Mouse (Mus musculus): ENCODE data around the gene Slc39a5. TPM values are rescaled to one million over a fixed set of nuclear protein-coding genes. Genes with fewer than 3 reads are reported as not detected.
A peak's percentile ranks its signal among the peaks of the same experiment; 100 is the strongest.

Slc39a5 gene
- polyA plus RNA-seq, 1 experiment from 2014 or later = 0.24 TPM

- H3K9ac ChIP-seq (replicated peaks) = no peak overlapping the region
- H3K4me3 ChIP-seq = no peak overlapping the region
- no peaks in the 10 kb centered on the region for H3K27me3 ChIP-seq
- H3K9me3 ChIP-seq = no peaks in the 10 kb centered on the region
- no peak for ATAC-seq (replicated peaks)
- peaks cover 20% of the 10 kb centered on the region for H3K4me1 ChIP-seq
- 54% methylated on average over 4 of the region's 4 CpGs for WGBS
- H3K4me2 ChIP-seq (replicated peaks) = no peak overlapping the region
- no peak overlapping the region for H3K27ac ChIP-seq (replicated peaks)
- H3K36me3 ChIP-seq = no peaks in the 10 kb centered on the region
Measured at GRCm38 (mm10) chr10:128370601-128371000, 30.4 kb downstream of the Slc39a5 start.

- H3K27me3 ChIP-seq = no peaks in the 10 kb centered on the region
- no peak overlapping the region for H3K4me2 ChIP-seq (replicated peaks)
- H3K36me3 ChIP-seq = peaks cover 3% of the 10 kb centered on the region; the same call in 1 of the 2 replicates
- WGBS = 56% methylated on average over 5 of the region's 6 CpGs
- H3K9me3 ChIP-seq = no peaks in the 10 kb centered on the region
- H3K9ac ChIP-seq (replicated peaks) = no peak overlapping the region
- no peak overlapping the region for H3K4me3 ChIP-seq
- H3K4me1 ChIP-seq = peaks cover 20% of the 10 kb centered on the region
- no peak for ATAC-seq (replicated peaks)
- peak overlapping the region; percentile 98; the same call in 1 of the 2 replicates for H3K27ac ChIP-seq (replicated peaks)
Measured at GRCm38 (mm10) chr10:128370021-128370420, 31.0 kb downstream of the Slc39a5 start.

GRCm38 (mm10) chr10:128369599-128369998, 31.4 kb downstream of the Slc39a5 start:
- peaks cover 6% of the 10 kb centered on the region for H3K36me3 ChIP-seq
- peak overlapping the region; percentile 71 for H3K4me3 ChIP-seq
- ATAC-seq (replicated peaks) = no peak
- H3K4me2 ChIP-seq (replicated peaks) = peak overlapping the region; percentile 82
- peak overlapping the region; percentile 74; the same call in 1 of the 2 replicates for H3K9ac ChIP-seq (replicated peaks)
- no peaks in the 10 kb centered on the region for H3K27me3 ChIP-seq
- no peaks in the 10 kb centered on the region for H3K9me3 ChIP-seq
- peak overlapping the region; percentile 98 for H3K27ac ChIP-seq (replicated peaks)
- WGBS = 76% methylated on average over 6 of the region's 6 CpGs
- H3K4me1 ChIP-seq = peaks cover 20% of the 10 kb centered on the region

- 3% methylated on average over 9 of the region's 9 CpGs for WGBS
- H3K27ac ChIP-seq (replicated peaks) = peak overlapping the region; percentile 98
- ATAC-seq (replicated peaks) = no peak
Measured at GRCm38 (mm10) chr10:128369218-128369543, 31.8 kb downstream of the Slc39a5 start.

DNA sequence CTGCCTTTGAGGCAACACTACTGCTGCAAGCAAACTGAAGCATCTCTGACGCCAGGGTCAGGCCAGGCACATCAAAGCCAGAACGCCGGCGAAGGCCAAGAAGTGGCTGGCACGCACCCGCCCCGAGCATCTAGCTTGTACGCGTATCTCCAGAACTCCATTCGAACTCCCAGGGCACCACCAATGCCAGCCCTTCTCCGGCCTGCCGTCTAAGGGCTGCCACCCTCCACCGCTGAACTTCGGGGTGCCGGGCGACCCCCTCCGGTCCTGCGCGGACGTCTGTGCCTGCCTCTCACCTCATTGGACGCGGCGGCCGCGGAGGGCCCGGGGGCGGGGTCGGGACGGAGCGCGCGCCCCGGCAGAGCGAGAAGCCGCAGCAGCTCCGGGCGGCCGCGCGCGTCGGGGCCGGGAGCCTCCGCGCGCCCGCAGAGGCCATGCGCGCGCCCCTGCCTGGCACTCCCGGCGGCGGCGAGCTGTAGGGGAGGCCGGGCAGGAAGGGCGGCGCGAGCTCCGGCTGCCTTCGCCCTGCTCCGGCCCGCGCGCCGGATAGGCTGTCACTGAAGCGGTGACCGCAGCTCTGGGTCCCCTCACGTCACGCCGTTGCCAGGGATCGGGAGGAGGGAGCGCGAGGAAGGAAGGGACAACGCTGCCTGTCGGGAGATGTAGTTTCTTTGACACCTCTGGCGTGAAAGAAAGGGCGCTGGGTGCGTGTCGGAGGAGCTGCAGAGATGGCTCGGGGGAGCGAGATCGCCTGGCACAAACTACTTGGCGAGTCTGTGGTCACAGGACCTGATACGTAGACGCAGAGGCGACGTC, 32.4 kb downstream of the Slc39a5 start, which contains the start of gene Coq10a:
Gene Coq10a, minus strand, starts transcription at position 596 of the 816 bp plus-strand sequence.
- Histone ChIP-seq H3K4me2 (replicated peaks) (peak within 1 kb of the TSS; percentile 82), H3K9ac (replicated peaks) (peak within 1 kb of the TSS; percentile 74), H3K27me3 (no peaks in the 10 kb centered on the region), H3K4me1 (peaks cover 20% of the 10 kb centered on the region), H3K36me3 (peaks cover 12% of the 10 kb centered on the region), H3K4me3 (peak within 1 kb of the TSS; percentile 71), H3K27ac (replicated peaks) (peak within 1 kb of the TSS; percentile 98), H3K9me3 (no peaks in the 10 kb centered on the region)
- under 1% methylated on average over 83 of the region's 87 CpGs for WGBS
- peak; percentile 95 for ATAC-seq (replicated peaks)

More at GRCm38 (mm10) chr10:128369218-128369543, 31.8 kb downstream of the Slc39a5 start:
- Histone ChIP-seq H3K4me2 (replicated peaks) (peak overlapping the region; percentile 82), H3K9me3 (no peaks in the 10 kb centered on the region), H3K9ac (replicated peaks) (peak overlapping the region; percentile 74), H3K36me3 (peaks cover 10% of the 10 kb centered on the region), H3K27me3 (no peaks in the 10 kb centered on the region), H3K4me3 (peak overlapping the region; percentile 71), H3K4me1 (peaks cover 20% of the 10 kb centered on the region)

- Histone ChIP-seq H3K36me3 (peaks cover 18% of the 10 kb centered on the region), H3K4me2 (replicated peaks) (peak overlapping the region; percentile 82), H3K27ac (replicated peaks) (peak overlapping the region; percentile 98), H3K9ac (replicated peaks) (peak overlapping the region; percentile 74), H3K4me1 (peaks cover 20% of the 10 kb centered on the region), H3K9me3 (no peaks in the 10 kb centered on the region), H3K4me3 (peak overlapping the region; percentile 71), H3K27me3 (no peaks in the 10 kb centered on the region)
- ATAC-seq (replicated peaks) = no peak; the same call in 1 of the 2 replicates
- 12% methylated on average over 19 of the region's 19 CpGs for WGBS
Measured at GRCm38 (mm10) chr10:128367899-128368401, 33.1 kb downstream of the Slc39a5 start.

DNA sequence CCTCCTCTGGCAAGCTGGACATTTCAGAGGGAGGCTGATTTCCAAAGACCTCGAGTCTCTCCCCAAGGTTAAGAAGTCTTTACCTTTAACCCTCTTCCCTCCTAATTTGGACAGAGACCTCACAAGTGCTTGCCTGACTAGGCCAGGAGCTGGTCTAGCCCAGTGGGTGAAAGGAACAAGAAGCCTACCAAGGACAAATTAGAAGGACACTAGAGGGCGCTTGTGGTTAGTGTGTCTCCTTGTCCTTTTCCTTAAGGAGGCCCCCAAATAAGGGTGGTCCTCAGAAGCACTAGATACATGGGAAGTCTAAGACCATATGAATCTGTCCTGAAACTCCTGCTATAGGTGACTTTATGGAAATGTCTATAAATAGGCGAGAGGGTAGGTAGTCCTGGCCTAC, 38.5 kb downstream of the Slc39a5 start:
- H3K27me3 ChIP-seq = no peaks in the 10 kb centered on the region
- H3K36me3 ChIP-seq = peaks cover 70% of the 10 kb centered on the region
- no peaks in the 10 kb centered on the region for H3K9me3 ChIP-seq
- H3K4me1 ChIP-seq = peaks cover 5% of the 10 kb centered on the region
- H3K9ac ChIP-seq (replicated peaks) = no peak overlapping the region
- ATAC-seq (replicated peaks) = no peak
- no peak overlapping the region for H3K27ac ChIP-seq (replicated peaks)
- no peak overlapping the region for H3K4me3 ChIP-seq
- H3K4me2 ChIP-seq (replicated peaks) = no peak overlapping the region
- 54% methylated on average over 3 of the region's 3 CpGs for WGBS

DNA sequence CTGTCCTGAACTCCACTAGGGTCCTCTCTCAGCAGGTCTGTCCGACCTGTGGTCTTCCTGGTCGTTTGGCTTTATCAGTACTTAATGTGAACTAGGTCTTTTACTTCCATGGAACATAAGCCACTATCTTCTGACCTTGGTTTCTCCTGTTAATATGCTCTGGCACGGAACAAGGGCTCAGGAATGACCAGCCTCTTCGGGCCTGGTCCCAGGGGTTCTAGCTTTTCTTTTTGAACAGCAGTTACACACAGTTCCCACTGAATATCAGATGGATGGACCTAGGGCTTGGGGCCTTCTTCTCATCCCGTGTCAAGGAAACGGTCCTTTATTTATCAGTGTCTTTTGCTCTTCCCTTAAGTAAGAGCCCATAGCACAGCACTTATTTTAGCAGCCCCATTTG, 39.2 kb downstream of the Slc39a5 start:
- Histone ChIP-seq H3K9me3 (no peaks in the 10 kb centered on the region), H3K36me3 (peaks cover 75% of the 10 kb centered on the region), H3K4me2 (replicated peaks) (no peak overlapping the region), H3K4me3 (no peak overlapping the region), H3K4me1 (no peaks in the 10 kb centered on the region), H3K9ac (replicated peaks) (no peak overlapping the region), H3K27me3 (no peaks in the 10 kb centered on the region), H3K27ac (replicated peaks) (no peak overlapping the region)
- no peak for ATAC-seq (replicated peaks)
- WGBS = 91% methylated on average over 6 of the region's 6 CpGs

DNA sequence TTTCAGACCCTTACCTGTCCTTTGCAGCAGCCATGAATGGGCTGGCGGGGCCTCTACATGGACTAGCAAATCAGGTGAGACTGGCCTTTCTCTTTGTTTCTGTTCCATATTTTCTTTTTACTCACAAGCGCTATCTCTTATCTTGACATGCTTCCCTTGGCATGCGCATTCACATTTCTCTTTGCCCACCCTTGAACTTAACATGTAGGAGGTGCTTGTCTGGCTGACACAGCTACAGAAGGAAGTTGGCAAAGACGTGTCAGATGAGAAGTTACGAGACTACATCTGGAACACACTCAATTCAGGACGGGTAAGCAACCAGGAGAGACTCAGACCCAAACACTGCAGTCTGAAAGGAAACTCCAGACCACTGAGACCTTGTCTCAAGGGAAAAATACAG, 41.8 kb downstream of the Slc39a5 start:
- Histone ChIP-seq H3K4me3 (no peak overlapping the region), H3K27me3 (no peaks in the 10 kb centered on the region), H3K9ac (replicated peaks) (no peak overlapping the region), H3K36me3 (peaks cover 80% of the 10 kb centered on the region), H3K9me3 (no peaks in the 10 kb centered on the region), H3K27ac (replicated peaks) (no peak overlapping the region), H3K4me1 (no peaks in the 10 kb centered on the region), H3K4me2 (replicated peaks) (no peak overlapping the region)
- WGBS = 98% methylated on average over 6 of the region's 6 CpGs
- no peak for ATAC-seq (replicated peaks)

DNA sequence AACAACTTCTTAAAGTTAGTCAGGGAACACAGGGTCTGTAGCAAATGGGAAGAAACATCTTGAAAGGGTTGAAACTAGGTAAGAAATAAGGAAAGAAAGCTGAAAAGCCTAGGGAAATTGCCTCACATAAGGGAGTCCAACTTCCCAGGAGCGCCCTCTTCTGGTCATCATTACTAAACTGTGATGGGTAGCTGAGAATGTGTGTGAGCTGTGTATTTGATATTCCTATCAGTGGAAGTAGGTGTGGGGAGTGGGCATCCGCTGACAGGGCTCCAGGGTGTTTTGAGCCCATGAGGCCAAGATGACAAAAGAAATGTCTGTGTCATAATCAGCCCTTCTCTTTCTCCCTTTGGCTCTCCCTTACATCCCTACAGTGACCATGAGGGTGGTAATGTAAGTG, 42.2 kb downstream of the Slc39a5 start:
- Histone ChIP-seq H3K4me3 (no peak overlapping the region), H3K9me3 (no peaks in the 10 kb centered on the region), H3K27me3 (no peaks in the 10 kb centered on the region), H3K27ac (replicated peaks) (no peak overlapping the region), H3K4me2 (replicated peaks) (no peak overlapping the region), H3K4me1 (no peaks in the 10 kb centered on the region), H3K36me3 (peaks cover 83% of the 10 kb centered on the region), H3K9ac (replicated peaks) (no peak overlapping the region)
- ATAC-seq (replicated peaks) = 0 out of 2 replicates have a peak, but pooled peaks have one; percentile 43
- 52% methylated on average over 2 of the region's 2 CpGs for WGBS

DNA sequence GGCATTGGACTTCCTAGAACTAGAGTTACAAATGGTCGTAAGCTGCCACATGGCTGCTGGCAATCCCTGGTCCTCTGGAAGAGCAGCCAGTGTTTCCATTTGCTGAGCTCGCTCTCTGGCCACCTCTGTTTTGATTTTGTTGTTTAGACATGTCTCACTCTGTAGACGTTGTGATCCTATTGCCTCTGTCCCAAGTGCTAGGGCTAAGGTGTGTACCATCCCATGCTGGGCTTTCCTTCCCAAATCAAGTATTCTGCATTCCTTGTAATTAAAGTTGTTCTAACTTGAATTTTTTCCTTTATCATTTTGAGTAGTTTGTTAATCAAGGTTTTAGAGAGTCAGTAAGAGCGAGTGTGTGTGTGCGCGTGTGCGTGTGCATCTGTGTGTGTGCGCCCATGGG, 53.5 kb downstream of the Slc39a5 start:
- no peak for ATAC-seq (replicated peaks)
- H3K9ac ChIP-seq (replicated peaks) = no peak overlapping the region
- WGBS = 95% methylated on average over 8 of the region's 8 CpGs
- H3K4me2 ChIP-seq (replicated peaks) = no peak overlapping the region
- H3K4me1 ChIP-seq = peaks cover 14% of the 10 kb centered on the region
- H3K4me3 ChIP-seq = no peak overlapping the region
- no peak overlapping the region for H3K27ac ChIP-seq (replicated peaks)
- H3K36me3 ChIP-seq = peaks cover 32% of the 10 kb centered on the region
- no peaks in the 10 kb centered on the region for H3K27me3 ChIP-seq
- H3K9me3 ChIP-seq = no peaks in the 10 kb centered on the region
